Mouse (Mus musculus) liver, embryonic 14.5 days (tissue): Measurements from ENCODE around the gene Mc3r. TPM values are rescaled to one million over a fixed set of nuclear protein-coding genes. Genes with fewer than 3 reads are reported as not detected.

Experiments used
- ATAC-seq: fragments of 200-750 bp; cut with Nextera tagmentation; 2 replicates; pipeline ENCODE4 v1.8.0; 2017; ENCODE audit warnings: moderate number of reproducible peaks, mild to moderate bottlenecking, moderate library complexity; ENCODE audit not compliant: insufficient read depth
- DNase-seq, 3 experiments: peaks; one replicate each; pipeline ENCODE4 v3.0.0-alpha.2; 2012 to 2013; ENCODE audit warnings: low read depth in 3 of 3, low spot score in 3 of 3
- H3K27ac ChIP-seq: fragments of 300-500 bp; sonication (generic); 2 replicates; pipeline ENCODE4 v1.5.1; 2014; ENCODE audit warnings: moderate library complexity, mild to moderate bottlenecking, control low read depth, inconsistent platforms
- H3K27me3 ChIP-seq: fragments of 300-500 bp; sonication (generic); 2 replicates; pipeline ENCODE4 v1.6.1; 2014; ENCODE audit warnings: mild to moderate bottlenecking, low read length, moderate library complexity; ENCODE audit not compliant: control insufficient read depth, insufficient read depth
- H3K36me3 ChIP-seq: fragments of 300-500 bp; sonication (generic); replicated peaks from 2 replicates; pipeline ENCODE4 v1.6.1; 2014; ENCODE audit warnings: low read depth; ENCODE audit not compliant: control insufficient read depth, insufficient read depth
- H3K4me1 ChIP-seq, 2 experiments: fragments of 200-500 bp in 1 of 2; fragments of 300-500 bp in 1 of 2; sonication (generic) in 1 of 2; replicated peaks; 2 replicates each; pipeline ENCODE4 v1.6.1; 2012 to 2014; ENCODE audit warnings: antibody characterized with exemption in 1 of 2, inconsistent platforms in 1 of 2, low read length in 1 of 2; ENCODE audit not compliant: control insufficient read depth in 2 of 2, insufficient read depth in 2 of 2
- H3K4me2 ChIP-seq: fragments of 300-500 bp; sonication (generic); 2 replicates; pipeline ENCODE4 v1.6.1; 2014; ENCODE audit warnings: low read depth, mild to moderate bottlenecking, control low read depth, moderate library complexity
- H3K4me3 ChIP-seq, 2 experiments: fragments of 200-500 bp in 1 of 2; fragments of 300-500 bp in 1 of 2; sonication (generic) in 1 of 2; 2 replicates each; pipeline ENCODE4 v1.5.1; 2012 to 2014; ENCODE audit warnings: low read depth in 2 of 2, low read length in 2 of 2, mild to moderate bottlenecking in 2 of 2, control low read depth in 1 of 2, inconsistent platforms in 1 of 2, moderate library complexity in 1 of 2; ENCODE audit not compliant: insufficient read depth in 1 of 2
- H3K9ac ChIP-seq: fragments of 300-500 bp; sonication (generic); replicated peaks from 2 replicates; pipeline ENCODE4 v1.6.1; 2014; ENCODE audit warnings: mild to moderate bottlenecking, control low read depth, moderate library complexity
- H3K9me3 ChIP-seq: fragments of 300-500 bp; sonication (generic); 2 replicates; pipeline ENCODE4 v1.6.1; 2016; ENCODE audit warnings: low read length, mixed read lengths; ENCODE audit not compliant: control insufficient read depth
- CTCF ChIP-seq: IDR thresholded peaks from 2 replicates; pipeline ENCODE4 v1.5.1; 2016; ENCODE audit warnings: antibody characterized with exemption, low read depth, control low read depth
- EP300 ChIP-seq: IDR thresholded peaks from 2 replicates; pipeline ENCODE4 v1.6.1; 2016; ENCODE audit warnings: antibody characterized with exemption, low read depth
- WGBS: fragments of 180-500 bp; shearing (Covaris S2); extraction: QIAGEN DNeasy Blood & Tissue Kit; methylation state at CpG from one replicate; pipeline ENCODE4 v1.1.7; 2014; ENCODE audit not compliant: insufficient replicate concordance; 5-methylcytosine and 5-hydroxymethylcytosine counted together
- polyA plus RNA-seq, 2 experiments: library from polyadenylated mRNA; depleted of rRNA in 1 of 2; stranded (reverse) in 1 of 2; unstranded in 1 of 2; fragments of >200 nt; fragmentation: Nextera tagmentation in 1 of 2; extraction: Ambion mirVana in 1 of 2; gene quantifications; 2 replicates each; pipeline versions ENCODE4 v1.2.1 to v1.2.3; 2012 to 2014

The Mc3r gene
- polyA plus RNA-seq, 2 experiments: not detected

- H3K36me3 ChIP-seq: no peaks in the 10 kb centered on the region
- peaks cover 0 to 11% of the 10 kb centered on the region in 2 experiments; a peak in 3 of 4 replicates for H3K4me1 ChIP-seq
- no peaks in the 10 kb centered on the region for H3K9me3 ChIP-seq
- no peak overlapping the region for H3K9ac ChIP-seq
- no peak overlapping the region for H3K27ac ChIP-seq
- no peak overlapping the region for H3K4me3 ChIP-seq
- no peak overlapping the region for H3K4me2 ChIP-seq
- DNase-seq (no peak), ATAC-seq (no peak)
- no peak for TF ChIP-seq EP300
- TF ChIP-seq CTCF: no peak
- no peaks in the 10 kb centered on the region for H3K27me3 ChIP-seq
- WGBS: 34% methylated on average over 8 of the region's 8 CpGs
Measured at GRCm38 (mm10) chr2:172274662-172275061, 26.4 kb downstream of the Mc3r start.

DNA sequence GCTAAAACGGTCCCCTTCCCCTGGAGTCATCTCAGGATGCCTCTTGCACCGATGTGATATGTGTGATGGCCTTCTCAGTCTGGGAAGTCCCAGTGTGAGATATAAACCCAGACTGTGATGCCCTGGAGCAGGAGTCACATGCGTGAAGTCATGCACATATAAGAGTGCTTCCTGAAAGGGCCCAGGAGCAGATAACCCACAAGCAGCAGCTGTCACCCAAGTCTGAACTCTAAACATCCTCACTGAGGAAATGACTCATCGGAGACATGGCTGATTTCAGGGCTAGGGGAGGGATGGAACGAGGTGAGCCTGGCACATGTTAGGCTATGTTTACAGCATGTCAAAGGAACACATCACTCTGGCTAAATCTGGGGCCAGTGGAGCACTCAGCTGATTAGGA is 27.9 kb downstream of the Mc3r start:
- Histone ChIP-seq H3K4me3 (no peak overlapping the region), H3K9me3 (no peaks in the 10 kb centered on the region), H3K4me1 (peaks cover 0 to 12% of the 10 kb centered on the region in 2 experiments; a peak in 3 of 4 replicates), H3K27me3 (no peaks in the 10 kb centered on the region), H3K27ac (no peak overlapping the region), H3K4me2 (no peak overlapping the region), H3K9ac (no peak overlapping the region), H3K36me3 (no peaks in the 10 kb centered on the region)
- no peak for TF ChIP-seq CTCF
- TF ChIP-seq EP300: no peak
- DNase-seq: no peak
- peak; percentile 36; the same call in 1 of the 2 replicates for ATAC-seq
- 20% methylated on average over 5 of the region's 5 CpGs for WGBS

DNA sequence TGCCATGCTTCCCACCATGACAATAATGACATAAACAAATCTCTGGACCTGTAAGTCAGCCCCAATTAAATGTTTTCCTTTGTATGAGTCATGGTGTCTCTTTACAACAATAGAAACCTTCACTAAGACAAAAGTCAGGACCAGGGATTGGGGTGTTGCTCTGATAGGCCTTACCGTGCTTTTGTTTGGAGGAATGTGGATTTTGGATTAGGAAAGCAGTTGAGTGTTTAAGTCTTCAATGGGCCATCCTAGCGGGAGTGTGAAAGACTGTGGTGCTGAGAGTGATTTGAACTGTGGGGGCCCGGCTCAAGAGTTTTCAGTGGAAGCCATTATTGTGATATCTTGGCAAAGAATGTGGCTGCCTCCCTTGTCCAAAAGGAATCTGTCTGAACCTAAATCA is 30.7 kb downstream of the Mc3r start:
- peaks cover 0 to 12% of the 10 kb centered on the region in 2 experiments; a peak in 3 of 4 replicates for H3K4me1 ChIP-seq
- ATAC-seq: no peak

GRCm38 (mm10) chr2:172282071-172282710 is 33.9 kb downstream of the Mc3r start:
- DNase-seq: no peak
- H3K9me3 ChIP-seq: no peaks in the 10 kb centered on the region
- H3K9ac ChIP-seq: no peak overlapping the region
- no peaks in the 10 kb centered on the region for H3K36me3 ChIP-seq
- H3K27ac ChIP-seq: no peak overlapping the region
- no peak overlapping the region for H3K4me3 ChIP-seq
- no peak overlapping the region for H3K4me2 ChIP-seq
- TF ChIP-seq CTCF (no peak), EP300 (no peak)
- WGBS: 77% methylated on average over 19 of the region's 19 CpGs
- no peaks in the 10 kb centered on the region for H3K27me3 ChIP-seq
- H3K4me1 ChIP-seq: peaks cover 0 to 7% of the 10 kb centered on the region in 2 experiments; a peak in 3 of 4 replicates
- no peak for ATAC-seq

More for the DNA sequence above, 30.7 kb downstream of the Mc3r start:
- TF ChIP-seq EP300 (no peak), CTCF (no peak)
- DNase-seq: no peak
- no peak overlapping the region for H3K4me3 ChIP-seq
- H3K9me3 ChIP-seq: no peaks in the 10 kb centered on the region
- H3K27me3 ChIP-seq: no peaks in the 10 kb centered on the region
- H3K9ac ChIP-seq: no peak overlapping the region
- no peaks in the 10 kb centered on the region for H3K36me3 ChIP-seq
- no peak overlapping the region for H3K27ac ChIP-seq
- WGBS: 61% methylated on average over 3 of the region's 3 CpGs
- H3K4me2 ChIP-seq: no peak overlapping the region

- Histone ChIP-seq H3K4me1 (peaks cover 33 to 38% of the 10 kb centered on the region in 2 experiments), H3K4me2 (no peak overlapping the region), H3K9ac (no peak overlapping the region), H3K9me3 (no peaks in the 10 kb centered on the region), H3K27ac (no peak overlapping the region), H3K4me3 (no peak overlapping the region), H3K27me3 (no peaks in the 10 kb centered on the region), H3K36me3 (no peaks in the 10 kb centered on the region)
- no peak for TF ChIP-seq EP300
- DNase-seq (no peak), ATAC-seq (no peak)
- WGBS: 94% methylated on average over 1 of the region's 1 CpGs
Measured at GRCm38 (mm10) chr2:172287715-172288114, 39.4 kb downstream of the Mc3r start.
